Mouse (Mus musculus): ENCODE results near the gene Zmynd10.

Gene Zmynd10

DNA sequence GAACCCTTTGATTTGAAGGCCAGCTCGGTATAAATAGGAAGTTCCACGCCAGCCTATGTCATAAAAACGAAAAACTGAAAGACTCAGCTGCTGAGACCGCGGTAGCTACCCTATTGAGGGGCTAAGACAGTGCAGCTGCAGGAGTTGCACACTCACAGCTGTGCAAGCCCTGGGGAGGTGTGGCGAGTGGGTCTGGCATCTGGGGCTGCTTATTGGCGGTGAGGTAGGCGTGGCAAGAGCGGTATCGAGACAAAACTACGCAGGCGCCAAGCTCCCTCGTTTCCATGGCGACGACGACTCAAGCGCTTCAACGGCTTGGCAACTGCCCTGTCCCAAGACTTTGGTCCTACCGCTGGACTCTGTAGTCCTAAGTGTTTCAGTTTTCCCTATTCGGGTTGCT lies at the start of gene Zmynd10:
Gene Zmynd10 (plus strand): TSS at position 273 of the 400 bp plus-strand sequence.
- DNase-seq (ENCODE audit: extremely low spot score, low read depth, low spot score): no peak

GRCm38 (mm10) chr9:107500708-107501286 lies 46.3 kb upstream of the Zmynd10 start:
- no peak for DNase-seq (ENCODE audit: extremely low spot score, low read depth, low spot score)

DNA sequence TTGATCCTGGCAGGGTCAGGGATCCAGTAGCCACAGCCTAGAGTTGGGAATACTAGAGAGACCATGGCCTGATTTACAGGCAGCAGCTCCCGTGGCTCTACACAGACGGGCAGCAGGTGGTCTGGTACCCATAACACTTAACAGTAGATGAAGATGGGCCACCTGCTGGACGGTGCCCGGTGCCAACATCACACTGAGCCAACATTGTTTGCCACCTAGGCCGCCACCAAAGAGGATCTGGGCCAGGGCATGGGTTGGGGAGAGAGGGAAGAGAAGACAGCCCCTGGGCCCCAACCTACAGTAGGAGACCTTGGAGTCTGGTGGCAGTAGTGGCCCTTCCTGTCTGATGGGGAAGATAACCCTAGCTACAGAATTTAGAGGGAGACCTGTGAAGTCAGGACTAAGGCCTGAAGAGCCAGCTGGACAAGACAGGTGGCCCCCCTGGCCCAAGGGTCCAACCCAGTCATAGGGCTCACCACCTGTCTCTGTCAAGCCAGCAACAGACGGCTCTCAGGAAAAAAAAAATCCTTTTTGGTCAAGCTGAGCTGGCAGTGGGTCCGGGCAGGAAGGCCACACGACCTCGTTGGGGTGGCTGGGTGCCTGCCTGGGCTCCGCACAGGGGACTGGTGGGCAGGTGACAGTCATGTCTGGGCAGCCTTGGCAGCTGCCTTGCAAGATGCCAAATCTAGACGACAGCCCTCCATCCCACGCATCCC lies 44.8 kb upstream of the Zmynd10 start:
- no peak for DNase-seq (ENCODE audit: extremely low spot score, low read depth, low spot score)

DNA sequence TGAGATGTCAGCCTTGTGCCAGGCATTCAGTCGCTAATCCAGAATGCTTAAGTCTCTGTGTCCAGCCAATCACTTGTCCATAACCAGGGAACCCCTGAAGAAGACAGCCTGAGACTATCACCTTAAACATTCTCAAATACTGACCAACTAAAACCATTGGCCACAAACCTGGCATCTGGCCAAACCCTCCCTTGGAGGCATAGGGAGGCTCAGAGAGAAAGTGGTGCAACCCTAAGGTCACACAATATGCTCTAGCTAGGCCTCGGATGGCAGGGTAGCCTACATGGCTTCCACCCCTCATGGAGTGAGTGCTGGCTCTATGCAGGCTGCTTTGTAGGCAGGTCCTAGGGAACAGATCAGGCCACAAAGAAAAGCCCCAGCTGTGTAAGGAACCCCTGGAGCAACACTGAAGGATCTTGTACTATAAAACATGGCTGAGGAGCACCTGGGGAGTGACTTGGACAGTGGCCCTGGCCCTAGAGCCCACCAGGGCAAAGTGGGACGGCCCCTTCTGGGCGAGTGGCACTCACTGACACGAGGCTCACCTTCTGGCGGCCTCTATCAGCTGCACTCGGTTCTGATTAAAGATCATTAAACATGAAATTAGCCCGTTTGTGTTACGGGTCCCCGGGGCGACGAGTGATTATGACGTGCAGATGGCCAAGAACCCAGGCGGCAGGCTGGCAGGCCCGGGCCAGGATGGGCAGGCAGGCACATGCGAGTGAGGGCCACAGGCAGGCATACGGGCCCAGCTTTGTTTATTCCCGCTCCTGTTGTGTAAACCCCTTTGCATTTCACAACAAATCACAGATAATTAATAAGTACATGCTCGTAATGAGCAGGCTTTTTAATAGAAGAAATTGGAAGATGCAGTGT lies 42.2 kb upstream of the Zmynd10 start:
- no peak for DNase-seq (ENCODE audit: extremely low spot score, low read depth, low spot score)

- no peak for DNase-seq (ENCODE audit: extremely low spot score, low read depth, low spot score)
These were observed 38.8 kb upstream of the Zmynd10 start for GRCm38 (mm10) chr9:107508266-107508665.

DNA sequence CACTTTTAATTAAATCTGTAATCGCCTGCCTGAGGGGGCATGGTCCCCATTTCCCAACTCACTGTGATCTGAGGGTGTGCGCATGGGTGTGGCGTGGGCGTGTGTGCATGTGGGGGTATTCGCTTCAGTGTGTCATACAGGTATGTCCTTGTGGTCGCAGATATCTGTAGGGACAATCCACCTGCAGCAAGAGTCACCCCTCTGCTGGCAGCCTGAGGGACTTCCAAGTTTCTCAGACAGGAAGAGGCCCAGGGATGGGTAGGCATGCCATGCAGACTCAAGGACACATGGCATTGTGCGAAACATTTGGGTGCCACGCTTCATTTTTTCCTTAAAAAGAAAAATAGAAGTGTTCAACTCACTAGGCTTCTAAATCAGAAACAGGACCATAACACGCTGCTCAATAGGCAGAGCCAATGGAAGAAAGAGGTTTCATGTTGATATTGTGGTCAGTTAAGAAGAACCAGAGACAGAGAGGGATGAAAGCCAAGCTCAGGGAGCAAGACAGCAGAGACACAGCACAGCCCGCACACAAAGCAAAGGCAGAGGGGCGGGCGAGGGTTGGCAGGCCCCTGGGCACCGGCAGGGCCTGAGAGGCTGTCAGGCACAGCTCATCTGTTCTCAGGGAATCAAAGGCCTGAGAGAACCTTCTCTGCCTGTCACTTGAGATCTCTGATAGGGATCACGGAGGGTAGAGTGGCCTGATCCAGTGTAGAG lies 36.6 kb upstream of the Zmynd10 start:
- DNase-seq (ENCODE audit: extremely low spot score, low read depth, low spot score): no peak

DNA sequence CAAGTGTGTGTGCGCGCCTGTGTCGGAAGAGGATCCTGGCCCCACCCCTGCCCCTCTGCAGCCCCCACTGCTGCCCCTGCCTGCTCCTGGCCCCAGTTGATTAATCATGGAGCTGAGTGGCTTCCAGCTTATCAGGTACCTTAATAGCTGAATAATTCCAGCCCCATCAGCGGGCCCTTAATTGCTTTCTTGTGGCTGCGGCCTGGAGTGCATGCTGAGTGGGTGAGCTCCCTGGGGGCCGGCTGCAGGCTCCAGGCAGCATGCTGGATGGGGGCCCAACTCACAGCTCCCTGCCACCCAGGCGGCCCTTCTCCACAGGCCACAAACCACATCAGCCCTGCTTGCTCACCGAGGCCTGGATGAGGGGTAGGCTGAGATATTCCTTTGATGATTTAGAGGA lies 35.7 kb upstream of the Zmynd10 start:
- DNase-seq (ENCODE audit: extremely low spot score, low read depth, low spot score): no peak

DNA sequence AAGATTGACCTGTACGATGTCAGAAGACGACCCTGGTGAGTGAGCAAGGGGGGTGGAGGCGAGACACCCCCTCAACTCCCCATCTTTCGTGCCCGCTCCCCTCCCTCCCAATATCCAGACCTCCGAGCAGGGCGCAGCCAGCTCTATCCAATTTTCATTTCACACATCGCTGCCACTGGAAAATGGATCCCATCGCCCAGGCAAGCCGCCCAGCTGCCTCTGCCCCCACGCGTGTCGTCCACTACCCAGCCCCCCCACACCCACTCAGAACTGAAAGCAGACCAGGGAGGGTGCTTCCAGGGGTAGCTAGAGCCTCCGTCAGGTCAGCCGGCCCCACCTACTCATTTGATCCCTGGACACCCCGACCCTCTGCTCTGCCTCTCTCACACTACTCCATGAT lies 34.8 kb upstream of the Zmynd10 start:
- DNase-seq (ENCODE audit: extremely low spot score, low read depth, low spot score): no peak

DNA sequence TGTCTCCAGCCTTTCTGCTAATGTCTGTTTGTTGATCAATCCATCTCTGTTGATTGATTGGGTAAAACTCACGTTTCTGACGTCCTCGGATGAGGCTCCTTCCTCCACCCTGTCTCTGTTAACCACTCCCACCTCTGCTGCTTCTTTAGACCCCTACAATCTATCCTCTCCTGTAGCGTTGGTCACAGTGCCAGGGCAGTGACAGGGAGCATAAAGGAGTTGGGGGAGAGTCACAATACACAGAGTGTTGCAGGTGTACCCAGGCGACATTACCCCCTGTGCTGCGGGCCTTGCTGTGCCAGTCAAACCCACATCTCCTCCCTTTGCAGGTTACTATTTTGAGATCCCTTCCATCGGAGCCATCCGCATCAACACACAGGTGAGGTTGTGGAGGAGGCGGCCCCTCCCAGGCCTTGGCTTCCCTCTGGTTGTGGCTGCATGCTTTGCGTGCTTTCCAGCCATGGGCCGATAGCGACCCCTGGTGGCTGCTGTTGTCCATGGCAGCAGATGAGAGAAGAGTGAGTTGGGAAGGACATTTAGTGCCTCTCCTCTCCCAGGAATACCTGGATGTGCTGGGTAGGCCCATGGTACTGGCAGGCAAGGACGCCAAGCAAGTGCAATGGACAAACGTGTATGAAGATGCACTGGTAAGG lies 32.7 kb upstream of the Zmynd10 start:
- no peak for DNase-seq (ENCODE audit: extremely low spot score, low read depth, low spot score)

- DNase-seq (ENCODE audit: extremely low spot score, low read depth, low spot score): no peak
These were observed 26.8 kb upstream of the Zmynd10 start for GRCm38 (mm10) chr9:107520331-107520730.

GRCm38 (mm10) chr9:107521190-107521589 lies 25.9 kb upstream of the Zmynd10 start:
- DNase-seq (ENCODE audit: extremely low spot score, low read depth, low spot score): no peak

DNA sequence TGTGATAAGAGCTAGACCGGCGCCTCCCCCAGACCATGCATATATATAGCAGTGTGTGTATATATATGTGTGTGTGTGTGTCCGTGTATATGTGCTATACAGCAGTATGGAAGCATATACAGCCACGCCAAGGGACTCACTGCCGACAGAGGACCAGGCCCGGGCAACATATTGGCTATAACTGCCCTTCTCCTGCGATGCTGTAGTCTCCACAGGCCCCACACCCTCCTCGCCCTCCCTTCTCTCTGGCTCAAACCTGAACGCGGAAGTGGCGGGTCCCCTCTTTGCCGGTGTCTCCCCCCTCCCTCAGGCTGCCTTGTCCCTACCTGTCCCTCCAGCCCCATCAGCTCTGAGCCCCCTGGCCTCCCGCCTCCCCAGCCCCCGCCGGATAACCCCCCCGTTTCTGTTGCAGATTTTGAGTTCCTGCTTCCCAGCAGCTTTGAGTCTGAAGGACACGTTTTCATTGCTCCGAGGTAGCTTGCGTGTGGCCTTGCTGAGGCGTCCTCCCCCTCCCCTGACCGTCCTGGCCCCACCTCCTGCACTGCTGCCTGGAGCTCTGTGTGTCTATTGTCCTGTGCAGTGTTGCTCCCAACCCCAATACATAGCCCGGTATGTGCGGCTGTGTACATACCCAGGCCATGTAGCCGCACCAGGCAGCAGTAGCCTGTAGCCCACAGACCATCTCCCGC lies 25.2 kb upstream of the Zmynd10 start:
- no peak for DNase-seq (ENCODE audit: extremely low spot score, low read depth, low spot score)

GRCm38 (mm10) chr9:107522400-107522711 lies 24.7 kb upstream of the Zmynd10 start:
- no peak for DNase-seq (ENCODE audit: extremely low spot score, low read depth, low spot score)

GRCm38 (mm10) chr9:107526198-107527026 lies 20.7 kb upstream of the Zmynd10 start:
- DNase-seq (ENCODE audit: extremely low spot score, low read depth, low spot score): no peak

DNA sequence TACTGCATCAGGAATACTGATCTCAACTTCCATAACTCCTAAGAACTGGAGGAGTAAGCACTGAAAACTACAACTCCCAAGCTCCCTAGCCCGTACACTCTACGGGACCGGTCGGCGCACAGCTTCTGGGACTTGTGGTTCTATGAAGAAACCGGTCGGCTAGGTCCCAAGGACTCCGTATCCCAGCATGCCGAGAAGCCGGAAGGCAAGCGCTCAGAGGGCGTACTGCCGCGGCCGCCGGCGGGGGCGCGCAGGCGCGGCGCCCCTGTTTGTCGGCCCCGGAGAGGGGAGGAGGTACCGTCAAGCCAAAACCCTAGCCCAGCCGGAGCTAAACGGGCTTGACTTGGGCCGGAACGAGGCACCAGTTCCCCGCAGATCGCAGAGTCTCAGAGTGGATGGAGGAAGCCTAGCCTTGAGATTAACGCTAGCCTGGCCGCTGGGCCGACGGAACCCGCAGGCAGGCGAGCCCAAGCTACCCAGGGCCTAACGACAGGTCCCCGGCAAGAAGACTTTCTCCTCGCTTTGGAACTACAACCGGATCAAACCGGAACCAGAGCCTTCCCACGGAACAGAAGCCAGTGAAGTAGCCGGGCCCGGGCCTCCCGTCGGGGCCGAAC lies 13.2 kb upstream of the Zmynd10 start, which contains the start of gene Tmem115:
Gene Tmem115 (plus strand): TSS at position 155 of the 617 bp plus-strand sequence.
- no peak for DNase-seq (ENCODE audit: extremely low spot score, low read depth, low spot score)

- no peak for DNase-seq (ENCODE audit: extremely low spot score, low read depth, low spot score)
These were observed 12.5 kb upstream of the Zmynd10 start for GRCm38 (mm10) chr9:107534408-107535202.

GRCm38 (mm10) chr9:107538231-107538630 lies 8.9 kb upstream of the Zmynd10 start:
- DNase-seq (ENCODE audit: extremely low spot score, low read depth, low spot score): no peak

DNA sequence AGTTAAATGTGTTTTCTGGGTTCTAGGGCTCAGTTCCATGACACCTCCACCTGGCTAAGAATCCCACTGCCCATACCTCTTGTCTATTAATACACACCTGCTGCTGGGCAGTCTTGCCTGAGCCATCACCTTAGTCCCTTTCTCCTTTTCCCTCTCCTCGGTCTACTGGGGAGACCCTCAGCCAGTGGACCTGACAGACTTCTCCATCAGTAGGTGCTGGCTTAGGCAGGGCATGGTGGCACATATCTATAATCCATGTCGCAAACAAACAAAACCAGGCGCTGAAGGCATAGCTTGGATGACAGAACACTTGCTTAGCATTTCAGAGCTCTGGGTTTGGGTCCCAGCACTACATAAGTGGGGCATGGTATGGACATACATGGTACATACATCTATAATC lies 8.4 kb upstream of the Zmynd10 start:
- DNase-seq (ENCODE audit: extremely low spot score, low read depth, low spot score): no peak

All from hindlimb bud, embryonic 11.5 days (tissue).